Mouse (Mus musculus) spleen, adult 12 weeks (tissue): ENCODE measurements around the gene Lcn11.

Experiments used
- DNase-seq: peaks from one replicate; pipeline ENCODE4 v3.0.0; 2022; ENCODE audit warnings: low spot score

Lcn11 gene

GRCm38 (mm10) chr2:25828344-25828947 lies 51.6 kb downstream of the Lcn11 start:
- DNase-seq = no peak
